Comparison of ENCODE assay signal across 8 mouse cellular contexts in genomic region chr2:25364761-25365090, GRCm38 (mm10). TPM values are rescaled to one million over a fixed set of nuclear protein-coding genes. Genes with fewer than 3 reads are reported as not detected.
DNase-seq lines count a peak whose midpoint lies in the region; ATAC-seq and TF ChIP-seq lines count a peak whose summit lies in the region.

No protein-coding gene starts in this region.

- peak overlapping the region; percentile 95 for H3K4me2 ChIP-seq in neural tube, embryonic 11.5 days (ENCODE audit: low read depth)
- peak overlapping the region; percentile 98 for H3K4me2 ChIP-seq in forebrain, embryonic 13.5 days
- peak overlapping the region; percentile 99 for H3K4me2 ChIP-seq in limb, embryonic 14.5 days (replicated peaks; ENCODE audit: low read depth, low read length, severe bottlenecking)
- H3K4me2 ChIP-seq in stomach, embryonic 14.5 days (replicated peaks; ENCODE audit: low read depth, low read length): peak overlapping the region; percentile 99

- H3K4me3 ChIP-seq in neural tube, embryonic 11.5 days (ENCODE audit: low read depth, low read length): peak overlapping the region; percentile 48
- H3K4me3 ChIP-seq in forebrain, embryonic 13.5 days: peak overlapping the region; percentile 53
- H3K4me3 ChIP-seq in limb, embryonic 14.5 days (replicated peaks; ENCODE audit: low read length): peak overlapping the region; percentile 60
- peak overlapping the region; percentile 70 for H3K4me3 ChIP-seq in stomach, embryonic 14.5 days (ENCODE audit: low read depth, low read length)

- H3K9ac ChIP-seq in neural tube, embryonic 11.5 days (ENCODE audit: low read length): no peak overlapping the region; the same call in 1 of the 2 replicates
- peak overlapping the region; percentile 71; the same call in 1 of the 2 replicates for H3K9ac ChIP-seq in forebrain, embryonic 13.5 days
- H3K9ac ChIP-seq in limb, embryonic 14.5 days (ENCODE audit: low read depth, low read length, severe bottlenecking): peak overlapping the region; percentile 66
- peak overlapping the region; percentile 67 for H3K9ac ChIP-seq in stomach, embryonic 14.5 days (replicated peaks; ENCODE audit: low read depth, low read length)

- no peaks in the 10 kb centered on the region for H3K36me3 ChIP-seq in neural tube, embryonic 11.5 days (ENCODE audit: control insufficient read depth, insufficient read depth, low read length)
- peaks cover 4% of the 10 kb centered on the region; the same call in 1 of the 2 replicates for H3K36me3 ChIP-seq in forebrain, embryonic 13.5 days (ENCODE audit: poor library complexity, severe bottlenecking)
- H3K36me3 ChIP-seq in limb, embryonic 14.5 days (ENCODE audit: control insufficient read depth, insufficient read depth, low read length): no peaks in the 10 kb centered on the region
- H3K36me3 ChIP-seq in stomach, embryonic 14.5 days (ENCODE audit: control insufficient read depth, insufficient read depth, low read length): no peaks in the 10 kb centered on the region

- no peak for DNase-seq in neural tube, embryonic 11.5 days (ENCODE audit: low spot score)
- DNase-seq in neural tube, embryonic 10.5 days (ENCODE audit: extremely low spot score, low spot score): no peak
- no peak for DNase-seq in limb, embryonic 14.5 days (ENCODE audit: low spot score)
- DNase-seq in right cerebral cortex, postnatal 14 days: no peak
- DNase-seq in frontal cortex, postnatal 25 days (ENCODE audit: low spot score in 2 of 2): no peak
- DNase-seq in spleen, adult 18-20 months: no peak

- peaks cover 23% of the 10 kb centered on the region for H3K27me3 ChIP-seq in neural tube, embryonic 11.5 days (ENCODE audit: control insufficient read depth, insufficient read depth, low read length)
- peaks cover 54% of the 10 kb centered on the region for H3K27me3 ChIP-seq in forebrain, embryonic 13.5 days
- H3K27me3 ChIP-seq in limb, embryonic 14.5 days (ENCODE audit: control insufficient read depth, insufficient read depth, low read length): 0 out of 2 replicates have a peak, but pooled peaks cover 3% of the 10 kb centered on the region
- no peaks in the 10 kb centered on the region for H3K27me3 ChIP-seq in stomach, embryonic 14.5 days (ENCODE audit: control insufficient read depth, insufficient read depth, low read length)

- ATAC-seq in neural tube, embryonic 11.5 days (ENCODE audit: insufficient read depth, low FRiP score, low TSS enrichment): peak; percentile 38; the same call in 1 of the 2 replicates
- 0 out of 2 replicates have a peak, but pooled peaks have one; percentile 34 for ATAC-seq in forebrain, embryonic 13.5 days
- ATAC-seq in limb, embryonic 14.5 days (ENCODE audit: low FRiP score, low read depth): no peak
- ATAC-seq in stomach, embryonic 14.5 days (ENCODE audit: insufficient number of reproducible peaks, insufficient read depth, low FRiP score, low read depth): no peak

- WGBS in neural tube, embryonic 11.5 days: 33% methylated on average over 9 of the region's 9 CpGs
- 32% methylated on average over 9 of the region's 9 CpGs for WGBS in forebrain, embryonic 13.5 days
- 28% methylated on average over 9 of the region's 9 CpGs for WGBS in limb, embryonic 14.5 days
- 27% methylated on average over 9 of the region's 9 CpGs for WGBS in stomach, embryonic 14.5 days

- TF ChIP-seq POLR2A in limb, embryonic 14.5 days (IDR thresholded peaks at IDR 0.05; ENCODE audit: borderline replicate concordance, extremely low read depth, insufficient read depth, insufficient read length): no peak

- peaks cover 3% of the 10 kb centered on the region; the same call in 1 of the 2 replicates for H3K4me1 ChIP-seq in neural tube, embryonic 11.5 days (ENCODE audit: control insufficient read depth, insufficient read depth, low read length)
- H3K4me1 ChIP-seq in forebrain, embryonic 13.5 days: peaks cover 10% of the 10 kb centered on the region; the same call in 1 of the 2 replicates
- H3K4me1 ChIP-seq in limb, embryonic 14.5 days (ENCODE audit: control insufficient read depth, insufficient read depth, low read length): no peaks in the 10 kb centered on the region; the same call in 1 of the 2 replicates
- H3K4me1 ChIP-seq in stomach, embryonic 14.5 days (ENCODE audit: control insufficient read depth, insufficient read depth, low read length): peaks cover 7% of the 10 kb centered on the region; the same call in 1 of the 2 replicates

- no peak overlapping the region for H3K27ac ChIP-seq in neural tube, embryonic 11.5 days (ENCODE audit: low read depth, low read length)
- H3K27ac ChIP-seq in forebrain, embryonic 13.5 days: no peak overlapping the region
- H3K27ac ChIP-seq in limb, embryonic 14.5 days (replicated peaks; ENCODE audit: low read depth, low read length): no peak overlapping the region
- H3K27ac ChIP-seq in stomach, embryonic 14.5 days (ENCODE audit: low read length): no peak overlapping the region

- H3K9me3 ChIP-seq in neural tube, embryonic 11.5 days (ENCODE audit: control insufficient read depth, low read length): no peaks in the 10 kb centered on the region
- no peaks in the 10 kb centered on the region for H3K9me3 ChIP-seq in forebrain, embryonic 13.5 days (replicated peaks)
- no peaks in the 10 kb centered on the region for H3K9me3 ChIP-seq in limb, embryonic 14.5 days (ENCODE audit: control insufficient read depth, low read length)
- H3K9me3 ChIP-seq in stomach, embryonic 14.5 days (ENCODE audit: control insufficient read depth, low read depth, low read length): no peaks in the 10 kb centered on the region

RNA-seq across cellular contexts. Expression of gene Uap1l1, which starts 0.8 kb away (rescaled TPM):
- 5.1 and 7.0 TPM in 2 replicates for polyA plus RNA-seq in neural tube, embryonic 11.5 days (2014; fragmentation: Nextera tagmentation; extraction: Ambion mirVana)
- 2.2 and 3.5 TPM in 2 replicates for polyA plus RNA-seq in forebrain, embryonic 13.5 days (2015; fragmentation: Nextera tagmentation; extraction: Ambion mirVana)
- polyA plus RNA-seq in limb, embryonic 14.5 days (2012; rRNA removed): 8.2 and 10.7 TPM in 2 replicates
- polyA plus RNA-seq in limb, embryonic 14.5 days (2014; fragmentation: Nextera tagmentation; extraction: Ambion mirVana): 15.8 and 17.6 TPM in 2 replicates
- 21.9 and 27.2 TPM in 2 replicates for polyA plus RNA-seq in stomach, embryonic 14.5 days (2014; fragmentation: Nextera tagmentation; extraction: Ambion mirVana)

RNA-seq across cellular contexts. Expression of gene Sapcd2, which starts 7.4 kb away (rescaled TPM):
- polyA plus RNA-seq in neural tube, embryonic 11.5 days (2014; fragmentation: Nextera tagmentation; extraction: Ambion mirVana): 49.2 and 53.7 TPM in 2 replicates
- polyA plus RNA-seq in forebrain, embryonic 13.5 days (2015; fragmentation: Nextera tagmentation; extraction: Ambion mirVana): 49.4 and 62.3 TPM in 2 replicates
- 42.5 and 59.7 TPM in 2 replicates for polyA plus RNA-seq in limb, embryonic 14.5 days (2012; rRNA removed)
- polyA plus RNA-seq in limb, embryonic 14.5 days (2014; fragmentation: Nextera tagmentation; extraction: Ambion mirVana): 33.1 and 35.9 TPM in 2 replicates
- 31.3 and 36.4 TPM in 2 replicates for polyA plus RNA-seq in stomach, embryonic 14.5 days (2014; fragmentation: Nextera tagmentation; extraction: Ambion mirVana)

RNA-seq across cellular contexts. Expression of gene Dpp7, which starts 8.6 kb away (rescaled TPM):
- polyA plus RNA-seq in neural tube, embryonic 11.5 days (2014; fragmentation: Nextera tagmentation; extraction: Ambion mirVana): 16.2 and 20.6 TPM in 2 replicates
- 22.8 and 23.3 TPM in 2 replicates for polyA plus RNA-seq in forebrain, embryonic 13.5 days (2015; fragmentation: Nextera tagmentation; extraction: Ambion mirVana)
- polyA plus RNA-seq in limb, embryonic 14.5 days (2012; rRNA removed): 43.6 and 50.6 TPM in 2 replicates
- polyA plus RNA-seq in limb, embryonic 14.5 days (2014; fragmentation: Nextera tagmentation; extraction: Ambion mirVana): 24.7 and 25.8 TPM in 2 replicates
- 16.8 and 19.5 TPM in 2 replicates for polyA plus RNA-seq in stomach, embryonic 14.5 days (2014; fragmentation: Nextera tagmentation; extraction: Ambion mirVana)

RNA-seq across cellular contexts. Expression of gene Entpd2, which starts 30.9 kb away (rescaled TPM):
- 0.12 TPM in 1 of 2 replicates, not detected in the other for polyA plus RNA-seq in neural tube, embryonic 11.5 days (2014; fragmentation: Nextera tagmentation; extraction: Ambion mirVana)
- 0.68 and 0.98 TPM in 2 replicates for polyA plus RNA-seq in forebrain, embryonic 13.5 days (2015; fragmentation: Nextera tagmentation; extraction: Ambion mirVana)
- 3.3 and 3.9 TPM in 2 replicates for polyA plus RNA-seq in limb, embryonic 14.5 days (2012; rRNA removed)
- polyA plus RNA-seq in limb, embryonic 14.5 days (2014; fragmentation: Nextera tagmentation; extraction: Ambion mirVana): 2.1 and 2.6 TPM in 2 replicates
- polyA plus RNA-seq in stomach, embryonic 14.5 days (2014; fragmentation: Nextera tagmentation; extraction: Ambion mirVana): 8.0 and 9.0 TPM in 2 replicates

RNA-seq across cellular contexts. Expression of gene Man1b1, which starts 32.6 kb away (rescaled TPM):
- polyA plus RNA-seq in neural tube, embryonic 11.5 days (2014; fragmentation: Nextera tagmentation; extraction: Ambion mirVana): 65.8 and 87.4 TPM in 2 replicates
- 59.2 and 63.2 TPM in 2 replicates for polyA plus RNA-seq in forebrain, embryonic 13.5 days (2015; fragmentation: Nextera tagmentation; extraction: Ambion mirVana)
- polyA plus RNA-seq in limb, embryonic 14.5 days (2012; rRNA removed): 34.8 and 35.3 TPM in 2 replicates
- polyA plus RNA-seq in limb, embryonic 14.5 days (2014; fragmentation: Nextera tagmentation; extraction: Ambion mirVana): 70.2 and 83.5 TPM in 2 replicates
- 98.7 and 111 TPM in 2 replicates for polyA plus RNA-seq in stomach, embryonic 14.5 days (2014; fragmentation: Nextera tagmentation; extraction: Ambion mirVana)

Comparison
In these comparisons a context has a peak if more than half of its experiments do, and no peak if none do; other contexts are left out.
1. ATAC-seq: peak in neural tube, embryonic 11.5 days (single experiment) and forebrain, embryonic 13.5 days (single experiment); none in limb, embryonic 14.5 days (single experiment) and stomach, embryonic 14.5 days (single experiment).
2. Peak in every context shown above with its lines, with median percentiles within 50 percentile points of each other: H3K4me2 ChIP-seq and H3K4me3 ChIP-seq.